Mouse (Mus musculus): ENCODE measurements around the gene Dpp4. TPM values are rescaled to one million over a fixed set of nuclear protein-coding genes. Genes with fewer than 3 reads are reported as not detected.

Dpp4 gene
- total RNA-seq, 2 experiments from 2014 or later = 3.8 to 3.9 TPM

GRCm38 (mm10) chr2:62408701-62409201 lies 3.3 kb downstream of the Dpp4 start:
- no peak for DNase-seq

GRCm38 (mm10) chr2:62408216-62408615 lies 3.8 kb downstream of the Dpp4 start:
- no peak for DNase-seq

GRCm38 (mm10) chr2:62403556-62404135 lies 8.4 kb downstream of the Dpp4 start:
- DNase-seq = no peak

GRCm38 (mm10) chr2:62401011-62401410 lies 11.0 kb downstream of the Dpp4 start:
- DNase-seq = no peak

GRCm38 (mm10) chr2:62399832-62400231 lies 12.2 kb downstream of the Dpp4 start:
- DNase-seq = no peak

GRCm38 (mm10) chr2:62399361-62399760 lies 12.7 kb downstream of the Dpp4 start:
- DNase-seq = no peak

- no peak for DNase-seq
Measured at GRCm38 (mm10) chr2:62398115-62398875, 13.7 kb downstream of the Dpp4 start.

GRCm38 (mm10) chr2:62397661-62398060 lies 14.4 kb downstream of the Dpp4 start:
- DNase-seq = no peak

- no peak for DNase-seq
Measured at GRCm38 (mm10) chr2:62396799-62397198, 15.2 kb downstream of the Dpp4 start.

GRCm38 (mm10) chr2:62394800-62395199 lies 17.2 kb downstream of the Dpp4 start:
- DNase-seq = no peak

- DNase-seq = no peak
Measured at GRCm38 (mm10) chr2:62392098-62392497, 19.9 kb downstream of the Dpp4 start.

GRCm38 (mm10) chr2:62390961-62391461 lies 21.0 kb downstream of the Dpp4 start:
- no peak for DNase-seq

- no peak for DNase-seq
Measured at GRCm38 (mm10) chr2:62390305-62390704, 21.7 kb downstream of the Dpp4 start.

GRCm38 (mm10) chr2:62388841-62389240 lies 23.2 kb downstream of the Dpp4 start:
- no peak for DNase-seq

- DNase-seq = no peak
Measured at GRCm38 (mm10) chr2:62383196-62383595, 28.8 kb downstream of the Dpp4 start.

- DNase-seq = no peak
Measured at GRCm38 (mm10) chr2:62382440-62382839, 29.6 kb downstream of the Dpp4 start.

GRCm38 (mm10) chr2:62381756-62382155 lies 30.3 kb downstream of the Dpp4 start:
- no peak for DNase-seq

- DNase-seq = no peak
Measured at GRCm38 (mm10) chr2:62373692-62374091, 38.3 kb downstream of the Dpp4 start.

- DNase-seq = no peak
Measured at GRCm38 (mm10) chr2:62370048-62370447, 42.0 kb downstream of the Dpp4 start.

- no peak for DNase-seq
Measured at GRCm38 (mm10) chr2:62368349-62369053, 43.5 kb downstream of the Dpp4 start.

GRCm38 (mm10) chr2:62363606-62364005 lies 48.4 kb downstream of the Dpp4 start:
- DNase-seq = no peak

- no peak for DNase-seq
Measured at GRCm38 (mm10) chr2:62362211-62362610, 49.8 kb downstream of the Dpp4 start.

- DNase-seq = no peak
Measured at GRCm38 (mm10) chr2:62361514-62361913, 50.5 kb downstream of the Dpp4 start.
